Mouse (Mus musculus) MEL (cell line): ENCODE measurements around the gene Nudt2.

Experiments
- MEF2A ChIP-seq: IDR thresholded peaks from 2 replicates; pipeline ENCODE4 v1.6.1; 2014; ENCODE audit warnings: low read depth, mild to moderate bottlenecking, inconsistent platforms, low read length, improper control_type of control experiment; ENCODE audit not compliant: poor library complexity, insufficient replicate concordance, severe bottlenecking; ENCODE audit errors: extremely low read depth
- TBP ChIP-seq: IDR thresholded peaks from 2 replicates; pipeline ENCODE4 v1.8.0; 2011; ENCODE audit warnings: low read depth, low read length, improper control_type of control experiment

DNA sequence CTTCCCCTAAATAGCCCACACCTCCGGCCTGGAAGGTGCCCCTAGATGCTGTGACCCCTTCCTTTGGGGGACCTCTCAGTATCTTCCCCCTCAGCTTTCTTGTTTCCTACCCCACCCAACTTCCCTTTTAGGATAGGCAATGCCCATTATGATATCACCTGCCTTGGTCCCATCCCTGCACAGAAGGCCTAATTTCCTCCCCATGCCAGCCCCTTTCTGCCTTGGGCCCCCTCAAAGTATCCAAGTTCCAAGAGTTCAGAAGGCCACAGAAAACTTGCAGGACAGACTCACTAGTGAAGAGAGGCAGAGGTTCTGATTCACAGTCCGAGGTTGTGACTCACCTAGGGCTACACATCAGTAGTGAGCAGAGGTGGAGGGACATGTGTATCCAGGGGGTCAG is 52.3 kb downstream of the Nudt2 start, which contains the start of gene 1110017D15Rik:
- no peak for TF ChIP-seq TBP
- no peak for TF ChIP-seq MEF2A
